Mouse (Mus musculus): Measurements from ENCODE around the gene Fam25c. TPM values are rescaled to one million over a fixed set of nuclear protein-coding genes. Genes with fewer than 3 reads are reported as not detected.
"Not testable (repeated sequence)": the region's sequence is repeated elsewhere in the genome, so short reads cannot be mapped to it uniquely, and the experiment has no call there.

The Fam25c gene
- total RNA-seq, 2 experiments from 2014 or later = not detected

- no peak for DNase-seq
Measured at GRCm38 (mm10) chr14:34327618-34328017, 27.6 kb downstream of the Fam25c start.

GRCm38 (mm10) chr14:34326606-34327005 is 28.6 kb downstream of the Fam25c start:
- DNase-seq = no peak

GRCm38 (mm10) chr14:34323576-34324085 is 31.6 kb downstream of the Fam25c start:
- DNase-seq = no peak

DNA sequence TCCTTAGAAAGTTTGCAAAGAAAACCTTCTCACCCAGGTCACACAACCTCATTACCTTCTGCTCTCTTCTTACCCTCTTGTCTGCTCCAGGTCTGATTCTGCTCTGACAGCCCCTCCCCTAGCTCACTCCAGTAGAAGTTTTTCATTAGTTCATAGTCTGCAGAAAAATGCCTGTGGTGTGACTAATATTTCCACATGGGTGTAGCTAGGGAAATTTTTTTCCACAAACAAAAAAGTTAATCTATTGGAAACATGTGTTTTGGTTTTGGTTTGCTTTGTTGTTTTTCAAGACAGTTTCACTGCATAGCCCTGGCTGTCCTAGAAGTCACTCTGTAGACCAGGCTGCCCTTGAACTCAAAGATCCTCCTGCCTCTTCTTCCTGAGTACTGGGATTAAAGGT is 37.1 kb downstream of the Fam25c start:
- DNase-seq = no peak

GRCm38 (mm10) chr14:34317431-34317830 is 37.8 kb downstream of the Fam25c start:
- DNase-seq = no peak

DNA sequence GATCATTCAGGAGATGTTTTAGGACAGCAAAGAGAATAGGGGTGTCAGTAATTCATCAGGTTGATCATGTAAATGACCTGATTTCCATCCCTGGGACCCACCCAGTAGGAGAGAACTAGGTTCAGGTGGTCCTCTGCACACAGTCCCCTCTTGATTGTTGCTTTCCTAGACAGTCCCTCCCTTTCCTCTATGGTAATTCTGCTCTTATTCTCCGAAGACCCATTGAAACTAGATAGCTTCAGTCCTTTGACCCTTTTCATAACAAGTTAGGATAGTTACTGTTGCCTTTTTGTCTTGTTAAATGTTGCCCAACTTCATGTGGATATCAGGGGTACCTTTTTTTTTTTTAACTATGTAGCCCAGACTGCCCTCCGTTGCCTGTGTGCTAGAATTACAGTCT is 38.9 kb downstream of the Fam25c start:
- no peak for DNase-seq

- no peak for DNase-seq
Measured at GRCm38 (mm10) chr14:34314796-34315195, 40.4 kb downstream of the Fam25c start.

- DNase-seq = not testable (repeated sequence)
Measured at GRCm38 (mm10) chr14:34314383-34314782, 40.9 kb downstream of the Fam25c start.

- DNase-seq = no peak
Measured at GRCm38 (mm10) chr14:34313612-34314011, 41.6 kb downstream of the Fam25c start.

- DNase-seq = no peak
Measured at GRCm38 (mm10) chr14:34312339-34313048, 42.7 kb downstream of the Fam25c start.

- peak; percentile 37 to 38 for DNase-seq
Measured at GRCm38 (mm10) chr14:34311691-34312090, 43.5 kb downstream of the Fam25c start.

GRCm38 (mm10) chr14:34311021-34311631 is 44.1 kb downstream of the Fam25c start:
- DNase-seq = peak; percentile 67 to 73

GRCm38 (mm10) chr14:34310234-34310965 is 44.8 kb downstream of the Fam25c start, which contains the start of the genes Shld2 and Glud1:
Gene Shld2 (minus strand): TSS chr14:34310493.
Gene Glud1 (plus strand): TSS chr14:34310727.
- DNase-seq = peak; percentile 95 to 98

- no peak for DNase-seq
Measured at GRCm38 (mm10) chr14:34309907-34310233, 45.4 kb downstream of the Fam25c start.

DNA sequence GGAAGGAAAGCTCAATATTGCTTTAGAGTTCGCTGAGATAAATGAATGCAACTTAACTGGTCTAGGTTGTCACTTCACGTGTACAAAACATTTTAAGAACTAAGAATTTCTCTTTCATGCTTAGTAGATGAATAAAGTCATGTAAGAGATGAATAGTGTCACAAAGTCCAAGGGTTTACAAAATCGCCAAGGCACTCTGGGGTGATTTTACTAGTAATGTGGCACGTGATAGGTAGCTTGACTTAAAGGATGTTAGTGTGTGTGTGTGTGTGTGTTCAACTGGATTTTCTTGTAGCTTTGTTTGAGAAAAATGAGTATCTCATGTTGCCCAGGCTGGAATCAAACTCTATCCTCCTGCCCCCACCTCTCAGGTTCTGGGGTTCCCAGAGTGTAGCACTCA is 46.0 kb downstream of the Fam25c start:
- DNase-seq = no peak

DNA sequence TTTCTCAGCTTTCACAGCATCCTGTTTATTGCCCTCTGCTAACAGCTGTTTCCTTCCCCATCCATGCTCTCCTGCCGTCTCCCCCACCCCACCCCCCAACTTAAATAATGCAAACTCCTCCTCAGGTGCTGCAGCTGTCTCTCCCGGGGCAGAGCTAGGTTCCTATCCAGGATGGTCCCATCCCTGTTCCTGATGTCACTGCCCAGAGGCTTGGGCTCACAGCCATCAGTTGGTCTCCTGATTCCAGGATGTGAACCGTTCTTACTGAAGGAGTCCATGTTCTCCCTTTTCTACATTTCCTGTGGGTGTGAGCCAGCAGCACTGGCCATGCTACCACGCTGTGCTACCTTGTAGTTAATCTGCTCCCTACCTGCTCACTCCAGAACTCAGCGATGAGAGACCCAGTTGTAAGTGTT is 52.0 kb downstream of the Fam25c start:
- DNase-seq = peak in 1 of 2 experiments; percentile 19

- no peak for DNase-seq
Measured at GRCm38 (mm10) chr14:34302681-34303242, 52.5 kb downstream of the Fam25c start.

Other genes starting within 250 kb of the Fam25c start
- gene Npy4r, start 202.9 kb downstream of the Fam25c start, total RNA-seq (2021) = under 1 TPM; 0.07 to 0.13 TPM
- gene Gprin2, start 153.8 kb downstream of the Fam25c start, total RNA-seq (2021) = under 1 TPM; 0.13 to 0.25 TPM
- under 1 TPM; 0.35 to 0.67 TPM for gene Syt15, start 135.8 kb downstream of the Fam25c start, total RNA-seq (2021)
- gene Shld2, start 44.9 kb downstream of the Fam25c start, total RNA-seq (2021) = 1 to 10 TPM; 6.0 to 8.5 TPM
- 100 to 1,000 TPM; 148 to 183 TPM for gene Glud1, start 44.7 kb downstream of the Fam25c start, total RNA-seq (2021)
- 10 to 100 TPM; 11.6 to 12.6 TPM for gene Sncg, start 19.4 kb upstream of the Fam25c start, total RNA-seq (2021)
- 10 to 100 TPM; 30.1 to 30.7 TPM for gene Mmrn2, start 20.0 kb upstream of the Fam25c start, total RNA-seq (2021)
- 10 to 100 TPM; 52.9 to 56.9 TPM for gene Bmpr1a, start 147.9 kb upstream of the Fam25c start, total RNA-seq (2021)
- gene 9230112D13Rik, start 167.4 kb upstream of the Fam25c start, total RNA-seq (2021) = not detected
- gene Ldb3, start 233.2 kb upstream of the Fam25c start, total RNA-seq (2021) = 1,000 to 10,000 TPM; 1,008 to 1,034 TPM
- gene Opn4, start 244.7 kb upstream of the Fam25c start, total RNA-seq (2021) = 1 to 10 TPM; 1.9 to 2.5 TPM